Mouse (Mus musculus) left cerebral cortex, postnatal 25 days (tissue): ENCODE measurements around the gene Nkain4. TPM values are rescaled to one million over a fixed set of nuclear protein-coding genes. Genes with fewer than 3 reads are reported as not detected.

Source experiments
- DNase-seq, 2 experiments: peaks; one replicate each; pipeline ENCODE4 v3.0.0; 2022; ENCODE audit warnings: low spot score in 2 of 2, mixed read lengths in 1 of 2
- intact Hi-C: fragments of 180-260 bp; cut with DNase I; formaldehyde crosslinking; loops from one replicate; pipeline ENCODE4 v1.15.1; 2025
- total RNA-seq, 2 experiments: library from RNA; stranded (reverse); gene quantifications; 2 replicates each; pipeline ENCODE4 v1.2.3; 2021

Nkain4 gene
- total RNA-seq: 10 to 100 TPM; 36.0 to 37.9 TPM

- peak; percentile 51 to 55 for DNase-seq
- intact Hi-C loops: no loop called here
Measured at GRCm38 (mm10) chr2:180954061-180955047, at the start of gene Nkain4. Gene Nkain4, minus strand, starts transcription at chr2:180954699.

GRCm38 (mm10) chr2:180996905-180997304, 42.4 kb upstream of the Nkain4 start:
- intact Hi-C loops: loop anchor here (1.0 kb wide), 2 partner anchors 63 to 75 kb away; no protein-coding TSS in a partner anchor
- no peak for DNase-seq

GRCm38 (mm10) chr2:180996436-180996835, 41.9 kb upstream of the Nkain4 start:
- intact Hi-C loops: loop anchor here (1.0 kb wide), 2 partner anchors 64 to 76 kb away; no protein-coding TSS in a partner anchor
- peak; percentile 53 to 76 for DNase-seq

GRCm38 (mm10) chr2:180995457-180995856, 41.0 kb upstream of the Nkain4 start:
- DNase-seq: no peak
- intact Hi-C loops: no loop called here

GRCm38 (mm10) chr2:180994360-180994759, 39.9 kb upstream of the Nkain4 start:
- no peak for DNase-seq
- intact Hi-C loops: no loop called here

- DNase-seq: peak in 1 of 2 experiments; percentile 49
Measured at GRCm38 (mm10) chr2:180990347-180990746, 35.8 kb upstream of the Nkain4 start.

GRCm38 (mm10) chr2:180988948-180989347, 34.4 kb upstream of the Nkain4 start:
- DNase-seq: no peak
- intact Hi-C loops: no loop called here

More at GRCm38 (mm10) chr2:180990347-180990746, 35.8 kb upstream of the Nkain4 start:
- intact Hi-C loops: no loop called here

GRCm38 (mm10) chr2:180988347-180988913, 33.9 kb upstream of the Nkain4 start:
- intact Hi-C loops: no loop called here

GRCm38 (mm10) chr2:180987432-180988030, 33.0 kb upstream of the Nkain4 start:
- intact Hi-C loops: no loop called here

More at GRCm38 (mm10) chr2:180988347-180988913, 33.9 kb upstream of the Nkain4 start:
- peak; percentile 37 to 58 for DNase-seq

GRCm38 (mm10) chr2:180987001-180987400, 32.5 kb upstream of the Nkain4 start:
- DNase-seq: no peak
- intact Hi-C loops: no loop called here

More at GRCm38 (mm10) chr2:180987432-180988030, 33.0 kb upstream of the Nkain4 start:
- peak in 1 of 2 experiments; percentile 16 for DNase-seq

- intact Hi-C loops: no loop called here
- no peak for DNase-seq
Measured at GRCm38 (mm10) chr2:180986449-180986848, 31.9 kb upstream of the Nkain4 start, which contains the start of gene Col20a1. Gene Col20a1, plus strand, starts transcription at chr2:180986535.

GRCm38 (mm10) chr2:180985635-180986034, 31.1 kb upstream of the Nkain4 start:
- intact Hi-C loops: no loop called here
- DNase-seq: no peak

- no peak for DNase-seq
- intact Hi-C loops: no loop called here
Measured at GRCm38 (mm10) chr2:180981133-180981532, 26.6 kb upstream of the Nkain4 start.

GRCm38 (mm10) chr2:180967010-180967763, 12.7 kb upstream of the Nkain4 start, which contains the start of gene Arfgap1:
Gene Arfgap1, plus strand, starts transcription at chr2:180967225.
- intact Hi-C loops: no loop called here
- DNase-seq: peak; percentile 93 to 96

- intact Hi-C loops: no loop called here
- DNase-seq: peak; percentile 25 to 64
Measured at GRCm38 (mm10) chr2:180966092-180966882, 11.8 kb upstream of the Nkain4 start.

- intact Hi-C loops: loop anchor here (1.0 kb wide), 1 partner anchor 39 kb away; no protein-coding TSS in a partner anchor
- peak; percentile 70 to 75 for DNase-seq
Measured at GRCm38 (mm10) chr2:180963956-180964355, 9.5 kb upstream of the Nkain4 start.

- intact Hi-C loops: no loop called here
- DNase-seq: no peak
Measured at GRCm38 (mm10) chr2:180962616-180963308, 8.3 kb upstream of the Nkain4 start.

GRCm38 (mm10) chr2:180960187-180960586, 5.7 kb upstream of the Nkain4 start:
- no peak for DNase-seq
- intact Hi-C loops: no loop called here
